In the genomic region with DNA sequence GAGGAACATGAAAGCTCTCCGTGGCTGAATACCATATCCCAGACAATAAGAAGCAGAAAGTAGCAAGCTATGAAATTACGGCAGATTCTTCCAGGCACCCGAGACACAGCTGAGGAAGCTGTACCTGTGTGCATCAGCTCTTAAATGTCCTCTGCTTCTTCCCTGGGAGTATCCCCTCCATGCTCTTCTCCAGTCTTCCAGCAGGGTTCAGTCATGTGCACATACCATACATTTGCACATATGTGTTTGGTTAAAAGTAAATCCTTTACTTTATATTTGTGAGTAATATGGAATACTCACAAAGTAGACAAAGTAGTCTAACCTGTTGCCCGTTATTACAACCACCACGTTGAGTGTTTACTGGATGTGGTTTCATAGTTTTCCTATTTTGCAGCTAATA, we compare ENCODE assay signal across 27 mouse cellular contexts. TPM values are rescaled to one million over a fixed set of nuclear protein-coding genes. Genes with fewer than 3 reads are reported as not detected.
DNase-seq lines count a peak whose midpoint lies in the region; ATAC-seq and TF ChIP-seq lines count a peak whose summit lies in the region.
"Had no signal": no experiment of that assay in that cellular context is flagged by ENCODE, and none has a peak within 500 bp of the region (broad histone marks: within the 10 kb centered on the region; RNA-seq: fewer than 3 reads in every experiment).

No protein-coding gene starts in this region.

- H3K9me3 ChIP-seq in forebrain, postnatal 0 days (ENCODE audit: low read length): no peaks in the 10 kb centered on the region
- H3K9me3 ChIP-seq in forebrain, embryonic 11.5 days (ENCODE audit: control insufficient read depth, low read length): no peaks in the 10 kb centered on the region
- no peaks in the 10 kb centered on the region for H3K9me3 ChIP-seq in kidney, postnatal 0 days (replicated peaks; ENCODE audit: low read length)
- no peaks in the 10 kb centered on the region for H3K9me3 ChIP-seq in lung, postnatal 0 days (ENCODE audit: low read length)
- H3K9me3 ChIP-seq in embryonic facial prominence, embryonic 10.5 days: no peaks in the 10 kb centered on the region
- H3K9me3 ChIP-seq: forebrain, embryonic 10.5 days; forebrain, embryonic 15.5 days; heart, embryonic 15.5 days; hindbrain, embryonic 10.5 days; hindbrain, embryonic 15.5 days had no signal

- H3K36me3 ChIP-seq in forebrain, postnatal 0 days (ENCODE audit: insufficient read depth): peaks cover 24% of the 10 kb centered on the region
- H3K36me3 ChIP-seq in forebrain, embryonic 11.5 days (ENCODE audit: control insufficient read depth, insufficient read depth, low read length): no peaks in the 10 kb centered on the region; the same call in 1 of the 2 replicates
- peaks cover 22% of the 10 kb centered on the region for H3K36me3 ChIP-seq in kidney, postnatal 0 days (ENCODE audit: insufficient read depth, low read length)
- peaks cover 9% of the 10 kb centered on the region; the same call in 1 of the 2 replicates for H3K36me3 ChIP-seq in lung, postnatal 0 days (ENCODE audit: insufficient read depth, low read length)
- H3K36me3 ChIP-seq in embryonic facial prominence, embryonic 10.5 days (replicated peaks): peaks cover 55% of the 10 kb centered on the region

- ATAC-seq in forebrain, postnatal 0 days: no peak
- no peak for ATAC-seq in forebrain, embryonic 11.5 days (replicated peaks; ENCODE audit: low FRiP score)
- no peak for ATAC-seq in kidney, postnatal 0 days (replicated peaks; ENCODE audit: low FRiP score, low read depth)
- ATAC-seq in lung, postnatal 0 days: no peak
- ATAC-seq: forebrain, embryonic 15.5 days had no signal

- H3K4me2 ChIP-seq in forebrain, postnatal 0 days (ENCODE audit: low read depth): no peak overlapping the region
- H3K4me2 ChIP-seq in forebrain, embryonic 11.5 days (ENCODE audit: low read depth, low read length, severe bottlenecking): no peak overlapping the region
- no peak overlapping the region for H3K4me2 ChIP-seq in kidney, postnatal 0 days (ENCODE audit: low read length)
- H3K4me2 ChIP-seq in lung, postnatal 0 days (replicated peaks; ENCODE audit: low read depth, low read length): no peak overlapping the region
- H3K4me2 ChIP-seq: forebrain, embryonic 15.5 days; heart, embryonic 11.5 days; heart, embryonic 15.5 days; hindbrain, embryonic 15.5 days had no signal

- no peak overlapping the region for H3K9ac ChIP-seq in forebrain, postnatal 0 days
- no peak overlapping the region for H3K9ac ChIP-seq in forebrain, embryonic 11.5 days (ENCODE audit: low read length)
- no peak overlapping the region for H3K9ac ChIP-seq in kidney, postnatal 0 days (ENCODE audit: low read depth, low read length)
- H3K9ac ChIP-seq in lung, postnatal 0 days (replicated peaks; ENCODE audit: low read depth): no peak overlapping the region
- H3K9ac ChIP-seq: forebrain, embryonic 15.5 days; heart, embryonic 15.5 days; hindbrain, embryonic 15.5 days had no signal

- H3K27me3 ChIP-seq in forebrain, postnatal 0 days (ENCODE audit: insufficient read depth, low read length): no peaks in the 10 kb centered on the region
- H3K27me3 ChIP-seq in forebrain, embryonic 11.5 days (ENCODE audit: control insufficient read depth, insufficient read depth, low read length): no peaks in the 10 kb centered on the region
- no peaks in the 10 kb centered on the region for H3K27me3 ChIP-seq in kidney, postnatal 0 days (ENCODE audit: insufficient read depth, low read length)
- no peaks in the 10 kb centered on the region for H3K27me3 ChIP-seq in lung, postnatal 0 days (replicated peaks; ENCODE audit: insufficient read depth, low read length)
- no peaks in the 10 kb centered on the region for H3K27me3 ChIP-seq in embryonic facial prominence, embryonic 10.5 days (replicated peaks; ENCODE audit: low read depth, poor library complexity, severe bottlenecking)
- H3K27me3 ChIP-seq: forebrain, embryonic 15.5 days; heart, embryonic 15.5 days; hindbrain, embryonic 15.5 days had no signal

- H3K27ac ChIP-seq in forebrain, postnatal 0 days (ENCODE audit: low read depth, low read length): no peak overlapping the region
- H3K27ac ChIP-seq in forebrain, embryonic 11.5 days (ENCODE audit: low read depth, low read length): no peak overlapping the region
- no peak overlapping the region for H3K27ac ChIP-seq in kidney, postnatal 0 days
- H3K27ac ChIP-seq in lung, postnatal 0 days (ENCODE audit: low read length): no peak overlapping the region
- no peak overlapping the region for H3K27ac ChIP-seq in embryonic facial prominence, embryonic 10.5 days (replicated peaks)
- H3K27ac ChIP-seq: forebrain, embryonic 10.5 days; forebrain, embryonic 15.5 days; heart, adult 2 months; heart, embryonic 15.5 days; hindbrain, embryonic 10.5 days; hindbrain, embryonic 15.5 days had no signal

- DNase-seq in forebrain, postnatal 0 days: no peak
- DNase-seq in forebrain, embryonic 11.5 days (ENCODE audit: low spot score): no peak
- no peak for DNase-seq in kidney, postnatal 0 days (ENCODE audit: low spot score)
- no peak for DNase-seq in kidney, adult 9 months
- no peak for DNase-seq in lung, postnatal 0 days (ENCODE audit: low spot score)
- DNase-seq in lung, postnatal 36 days: no peak
- DNase-seq in embryonic facial prominence, embryonic 10.5 days (ENCODE audit: low spot score): no peak
- DNase-seq: adrenal gland, adult 2 months; adrenal gland, postnatal 25 days; cerebellum, adult 18-20 months; cerebellum, adult 9-11 months; cerebellum, postnatal 36 days; gastrocnemius, postnatal 10 days; heart, adult 2 months; heart, postnatal 14 days had no signal

- TF ChIP-seq EP300 in lung, postnatal 0 days (IDR thresholded peaks at IDR 0.05): no peak

- H3K4me1 ChIP-seq in forebrain, postnatal 0 days (ENCODE audit: insufficient read depth): 0 out of 2 replicates have a peak, but pooled peaks cover 7% of the 10 kb centered on the region
- peaks cover 5% of the 10 kb centered on the region; the same call in 1 of the 2 replicates for H3K4me1 ChIP-seq in forebrain, embryonic 11.5 days (replicated peaks; ENCODE audit: control insufficient read depth, insufficient read depth, low read length)
- 0 out of 2 replicates have a peak, but pooled peaks cover 6% of the 10 kb centered on the region for H3K4me1 ChIP-seq in kidney, postnatal 0 days (replicated peaks; ENCODE audit: insufficient read depth, low read length)
- no peaks in the 10 kb centered on the region for H3K4me1 ChIP-seq in lung, postnatal 0 days (ENCODE audit: insufficient read depth, low read depth, low read length)
- peaks cover 12% of the 10 kb centered on the region for H3K4me1 ChIP-seq in embryonic facial prominence, embryonic 10.5 days

- WGBS in forebrain, postnatal 0 days: 93% methylated on average over 5 of the region's 5 CpGs
- 85% methylated on average over 5 of the region's 5 CpGs for WGBS in forebrain, embryonic 11.5 days
- WGBS in kidney, postnatal 0 days: 92% methylated on average over 5 of the region's 5 CpGs
- 88% methylated on average over 5 of the region's 5 CpGs for WGBS in lung, postnatal 0 days
- WGBS in embryonic facial prominence, embryonic 10.5 days: 87% methylated on average over 5 of the region's 5 CpGs

- peak; percentile 30 for TF ChIP-seq CTCF in forebrain, postnatal 0 days (IDR thresholded peaks at IDR 0.05; ENCODE audit: low read depth)
- peak; percentile 25; the same call in 1 of the 2 replicates for TF ChIP-seq CTCF in kidney, postnatal 0 days (IDR thresholded peaks at IDR 0.05; ENCODE audit: low read depth)
- TF ChIP-seq CTCF in lung, postnatal 0 days (IDR thresholded peaks at IDR 0.05): peak; percentile 34

- no peak overlapping the region for H3K4me3 ChIP-seq in forebrain, postnatal 0 days (ENCODE audit: low read depth, low read length)
- H3K4me3 ChIP-seq in forebrain, embryonic 11.5 days (ENCODE audit: low read depth, low read length): no peak overlapping the region
- H3K4me3 ChIP-seq in kidney, postnatal 0 days (replicated peaks; ENCODE audit: low read depth, low read length): no peak overlapping the region
- H3K4me3 ChIP-seq in lung, postnatal 0 days (ENCODE audit: low read depth, low read length): no peak overlapping the region
- H3K4me3 ChIP-seq in embryonic facial prominence, embryonic 10.5 days: no peak overlapping the region
- H3K4me3 ChIP-seq: erythroblast, embryonic 14.5 days; forebrain, embryonic 10.5 days; forebrain, embryonic 15.5 days; heart, adult 2 months; heart, embryonic 15.5 days; hindbrain, embryonic 10.5 days; hindbrain, embryonic 15.5 days had no signal

RNA-seq across cellular contexts. Expression of a gene that starts 22.0 kb away (rescaled TPM):
- total RNA-seq in forebrain, postnatal 0 days (2014; rRNA removed): 242 and 286 TPM in 2 replicates
- polyA plus RNA-seq in forebrain, postnatal 0 days (2015; fragmentation: Nextera tagmentation; extraction: Ambion mirVana): 147 and 183 TPM in 2 replicates
- polyA plus RNA-seq in forebrain, embryonic 11.5 days (2014; fragmentation: Nextera tagmentation; extraction: Ambion mirVana): 134 and 143 TPM in 2 replicates
- polyA plus RNA-seq in kidney, postnatal 0 days (2015; fragmentation: Nextera tagmentation; extraction: Ambion mirVana): 59.6 and 63.4 TPM in 2 replicates
- polyA plus RNA-seq in lung, postnatal 0 days (2015; fragmentation: Nextera tagmentation; extraction: Ambion mirVana): 36.9 and 41.2 TPM in 2 replicates
- polyA plus RNA-seq in embryonic facial prominence, embryonic 10.5 days (2016; fragmentation: Nextera tagmentation; extraction: Ambion mirVana): 93.0 and 94.1 TPM in 2 replicates
- total RNA-seq: MEL had no signal

RNA-seq across cellular contexts. Expression of a gene that starts 42.9 kb away (rescaled TPM):
- 2.0 and 2.4 TPM in 2 replicates for total RNA-seq in forebrain, postnatal 0 days (2014; rRNA removed)
- polyA plus RNA-seq in forebrain, postnatal 0 days (2015; fragmentation: Nextera tagmentation; extraction: Ambion mirVana): 0.57 and 1.2 TPM in 2 replicates
- 1.4 and 2.1 TPM in 2 replicates for polyA plus RNA-seq in forebrain, embryonic 11.5 days (2014; fragmentation: Nextera tagmentation; extraction: Ambion mirVana)
- polyA plus RNA-seq in kidney, postnatal 0 days (2015; fragmentation: Nextera tagmentation; extraction: Ambion mirVana): 3.0 and 3.2 TPM in 2 replicates
- 2.7 TPM in 2 replicates for polyA plus RNA-seq in lung, postnatal 0 days (2015; fragmentation: Nextera tagmentation; extraction: Ambion mirVana)
- polyA plus RNA-seq in embryonic facial prominence, embryonic 10.5 days (2016; fragmentation: Nextera tagmentation; extraction: Ambion mirVana): 4.3 and 4.6 TPM in 2 replicates
- total RNA-seq: MEL had no signal
- polyA plus RNA-seq: erythroblast, embryonic 14.5 days had no signal

RNA-seq across cellular contexts. Expression of a gene that starts 51.3 kb away (rescaled TPM):
- total RNA-seq in forebrain, postnatal 0 days (2014; rRNA removed): not detected in 2 replicates
- polyA plus RNA-seq in forebrain, postnatal 0 days (2015; fragmentation: Nextera tagmentation; extraction: Ambion mirVana): not detected in 2 replicates
- not detected in 2 replicates for polyA plus RNA-seq in forebrain, embryonic 11.5 days (2014; fragmentation: Nextera tagmentation; extraction: Ambion mirVana)
- not detected in 2 replicates for polyA plus RNA-seq in kidney, postnatal 0 days (2015; fragmentation: Nextera tagmentation; extraction: Ambion mirVana)
- not detected in 2 replicates for polyA plus RNA-seq in lung, postnatal 0 days (2015; fragmentation: Nextera tagmentation; extraction: Ambion mirVana)
- not detected in 2 replicates for polyA plus RNA-seq in embryonic facial prominence, embryonic 10.5 days (2016; fragmentation: Nextera tagmentation; extraction: Ambion mirVana)
- total RNA-seq: adrenal gland, adult 2 months; adrenal gland, postnatal 25 days; gastrocnemius, postnatal 10 days; gastrocnemius, postnatal 4 days; heart, adult 2 months; heart, postnatal 14 days; MEL had no signal
- polyA plus RNA-seq: adrenal gland, adult 2 months; C2C12; embryonic facial prominence, embryonic 14.5 days; erythroblast, embryonic 14.5 days; forebrain, embryonic 10.5 days; forebrain, embryonic 15.5 days; frontal cortex, adult 2 months; heart, adult 2 months; heart, embryonic 11.5 days; heart, embryonic 15.5 days; hindbrain, embryonic 10.5 days; hindbrain, embryonic 15.5 days had no signal
